Mouse (Mus musculus) lung, adult 2 months (tissue): Measurements from ENCODE around the gene Med13.
"Not testable (repeated sequence)": the region's sequence is repeated elsewhere in the genome, so short reads cannot be mapped to it uniquely, and the experiment has no call there.

ENCODE experiments used
- CTCF ChIP-seq: fragments of 200-500 bp; IDR thresholded peaks from 2 replicates; pipeline ENCODE4 v1.5.1; 2011; ENCODE audit warnings: mild to moderate bottlenecking, low read length, control low read depth; ENCODE audit not compliant: insufficient read depth
- POLR2A ChIP-seq: fragments of 200-500 bp; IDR thresholded peaks from 2 replicates; pipeline ENCODE4 v1.6.1; 2011; ENCODE audit warnings: low read depth, mild to moderate bottlenecking, control low read depth, low read length, borderline replicate concordance; ENCODE audit errors: extremely low read depth

DNA sequence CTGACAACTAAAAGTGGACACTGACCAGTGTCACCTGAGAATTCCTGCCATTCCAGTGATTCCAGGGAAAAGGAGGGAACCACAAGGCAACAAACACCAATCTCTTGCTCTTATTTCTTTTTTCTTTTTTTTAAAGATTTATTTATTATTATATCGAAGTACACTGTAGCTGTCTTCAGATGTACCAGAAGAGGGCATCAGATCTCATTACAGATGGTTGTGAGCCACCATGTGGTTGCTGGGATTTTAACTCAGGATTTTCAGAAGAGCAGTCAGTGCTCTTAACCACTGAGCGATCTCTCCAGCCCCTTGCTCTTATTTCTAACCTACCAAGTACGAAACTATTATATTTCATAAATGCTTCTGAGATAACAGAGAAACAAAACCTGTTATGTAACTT, 42.4 kb downstream of the Med13 start:
- TF ChIP-seq CTCF, POLR2A: not testable (repeated sequence)
